Mouse (Mus musculus) myocyte (in vitro differentiated cells): ENCODE measurements around the gene Lrrc10b. TPM values are rescaled to one million over a fixed set of nuclear protein-coding genes. Genes with fewer than 3 reads are reported as not detected.

Experiments used
- H3K27me3 ChIP-seq: one replicate; pipeline ENCODE4 v1.6.1; 2011; ENCODE audit not compliant: control insufficient read depth, insufficient read depth, insufficient read length
- H3K36me3 ChIP-seq: one replicate; pipeline ENCODE4 v1.6.1; 2011; ENCODE audit not compliant: control insufficient read depth, insufficient read depth
- H3K4me2 ChIP-seq: one replicate; pipeline ENCODE4 v1.6.1; 2011; ENCODE audit warnings: low read depth, control low read depth
- H3K4me3 ChIP-seq: one replicate; pipeline ENCODE4 v1.5.1; 2011; ENCODE audit warnings: mild to moderate bottlenecking, control low read depth, moderate library complexity
- H3K79me2 ChIP-seq: one replicate; pipeline ENCODE4 v1.6.1; 2011; ENCODE audit not compliant: control insufficient read depth, insufficient read depth
- H3ac ChIP-seq: one replicate; pipeline ENCODE4 v1.6.1; 2011; ENCODE audit not compliant: control insufficient read depth, insufficient read length
- CEBPB ChIP-seq: IDR thresholded peaks from 2 replicates; pipeline ENCODE4 v1.6.1; 2011; ENCODE audit warnings: mild to moderate bottlenecking, moderate library complexity; ENCODE audit not compliant: poor library complexity, insufficient read depth, severe bottlenecking
- E2F4 ChIP-seq: IDR thresholded peaks from one replicate; pipeline ENCODE4 v1.6.1; 2011; ENCODE audit warnings: mild to moderate bottlenecking, control low read depth, moderate library complexity; ENCODE audit not compliant: insufficient read depth
- MAX ChIP-seq: IDR thresholded peaks from one replicate; pipeline ENCODE4 v1.6.1; 2011; ENCODE audit warnings: low read depth, mild to moderate bottlenecking, control low read depth
- MYOD1 ChIP-seq, 3 experiments: IDR thresholded peaks; one replicate each; pipeline ENCODE4 v1.6.1; 2011; ENCODE audit warnings: control low read depth in 2 of 3, low read depth in 2 of 3, mild to moderate bottlenecking in 2 of 3, moderate library complexity in 1 of 3; ENCODE audit not compliant: insufficient read length in 2 of 3, control insufficient read depth in 1 of 3
- MYOG ChIP-seq, 3 experiments: IDR thresholded peaks; one replicate each; pipeline ENCODE4 v1.6.1; 2011; ENCODE audit warnings: control low read depth in 2 of 3, low read depth in 2 of 3, mild to moderate bottlenecking in 2 of 3; ENCODE audit not compliant: insufficient read length in 2 of 3, control insufficient read depth in 1 of 3, insufficient read depth in 1 of 3
- POLR2A ChIP-seq: IDR thresholded peaks from one replicate; pipeline ENCODE4 v1.6.1; 2011; ENCODE audit warnings: low read depth, mild to moderate bottlenecking, control low read depth, moderate library complexity; ENCODE audit not compliant: insufficient read length
- POLR2AphosphoS2 ChIP-seq: IDR thresholded peaks from one replicate; pipeline ENCODE4 v1.6.1; 2011; ENCODE audit warnings: low read depth, control low read depth; ENCODE audit not compliant: insufficient read length
- REST ChIP-seq: IDR thresholded peaks from one replicate; pipeline ENCODE4 v1.6.1; 2011; ENCODE audit warnings: mild to moderate bottlenecking, control low read depth, moderate library complexity; ENCODE audit not compliant: insufficient read depth, insufficient read length
- SRF ChIP-seq: IDR thresholded peaks from one replicate; pipeline ENCODE4 v1.6.1; 2011; ENCODE audit warnings: low read depth; ENCODE audit not compliant: control insufficient read depth, insufficient read length
- TCF12 ChIP-seq: IDR thresholded peaks from one replicate; pipeline ENCODE4 v1.6.1; 2011; ENCODE audit warnings: mild to moderate bottlenecking, control low read depth; ENCODE audit not compliant: poor library complexity, insufficient read depth, severe bottlenecking
- TCF3 ChIP-seq: IDR thresholded peaks from one replicate; pipeline ENCODE4 v1.6.1; 2011; ENCODE audit warnings: low read depth, control low read depth; ENCODE audit not compliant: insufficient read length
- USF1 ChIP-seq: IDR thresholded peaks from one replicate; pipeline ENCODE4 v1.6.1; 2011; ENCODE audit warnings: low read depth, mild to moderate bottlenecking, control low read depth, moderate library complexity
- polyA plus RNA-seq: library from polyadenylated mRNA; unstranded; fragments of >200 nt; fragmentation: generic; extraction: Trizol; gene quantifications from one replicate; pipeline ENCODE4 v1.2.1, GENCODE M21; 2012; ENCODE audit warnings: missing spikeins

Lrrc10b gene
- polyA plus RNA-seq, 1 experiment: 1.3 TPM

DNA sequence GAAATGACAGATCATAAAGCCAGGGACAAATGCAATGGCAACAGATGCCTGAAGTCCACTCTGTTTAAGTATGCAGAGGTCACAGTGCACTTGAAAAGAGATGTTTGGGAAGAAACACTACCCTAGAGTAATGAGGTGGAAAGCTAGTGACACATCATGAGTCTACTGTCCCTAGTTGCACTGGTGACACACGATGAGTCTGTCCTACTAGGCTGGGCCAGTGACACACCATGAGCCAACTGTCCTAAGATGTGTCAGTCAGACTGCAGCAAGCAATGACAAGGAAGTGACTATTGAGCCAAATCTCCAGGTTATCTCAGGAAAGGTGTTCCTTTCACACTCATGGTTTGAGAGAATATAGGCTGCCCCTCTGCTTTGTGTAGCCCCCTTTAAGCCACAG lies 38.4 kb upstream of the Lrrc10b start:
- Histone ChIP-seq H3K36me3 (peaks cover 7% of the 10 kb centered on the region), H3K27me3 (no peaks in the 10 kb centered on the region), H3K4me2 (no peak overlapping the region), H3ac (no peak overlapping the region), H3K79me2 (no peaks in the 10 kb centered on the region), H3K4me3 (no peak overlapping the region)
- TF ChIP-seq TCF3: no peak

DNA sequence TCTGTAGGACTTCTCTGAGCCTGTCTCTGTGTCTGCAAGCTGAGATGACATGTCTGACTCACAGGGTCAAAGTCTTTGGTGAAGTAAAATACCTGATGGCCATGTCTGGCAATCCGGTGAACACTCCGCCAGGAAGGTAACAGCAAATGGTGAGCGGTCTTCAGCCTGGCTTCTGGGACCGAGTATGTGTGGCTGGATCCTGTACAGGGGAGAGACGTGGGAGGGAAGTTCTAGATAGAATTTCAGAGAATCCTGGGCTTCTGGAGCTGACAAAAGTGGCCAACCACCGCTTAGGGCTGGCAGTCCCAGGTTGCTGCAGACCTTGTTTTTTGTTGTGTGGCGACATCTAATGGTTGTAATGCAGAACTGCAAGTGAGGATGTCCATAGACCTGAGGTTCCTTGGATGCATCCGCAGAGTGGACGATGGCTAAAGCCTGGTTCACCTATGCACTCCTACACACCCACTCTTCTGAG lies 29.0 kb upstream of the Lrrc10b start:
- no peak overlapping the region for H3ac ChIP-seq
- no peaks in the 10 kb centered on the region for H3K79me2 ChIP-seq
- H3K4me3 ChIP-seq: no peak overlapping the region
- TF ChIP-seq MAX (no peak), TCF3 (no peak), POLR2AphosphoS2 (no peak), SRF (no peak), E2F4 (no peak), CEBPB (no peak), TCF12 (no peak), POLR2A (no peak)
- H3K4me2 ChIP-seq: no peak overlapping the region
- no peaks in the 10 kb centered on the region for H3K36me3 ChIP-seq
- peaks cover 5% of the 10 kb centered on the region for H3K27me3 ChIP-seq

DNA sequence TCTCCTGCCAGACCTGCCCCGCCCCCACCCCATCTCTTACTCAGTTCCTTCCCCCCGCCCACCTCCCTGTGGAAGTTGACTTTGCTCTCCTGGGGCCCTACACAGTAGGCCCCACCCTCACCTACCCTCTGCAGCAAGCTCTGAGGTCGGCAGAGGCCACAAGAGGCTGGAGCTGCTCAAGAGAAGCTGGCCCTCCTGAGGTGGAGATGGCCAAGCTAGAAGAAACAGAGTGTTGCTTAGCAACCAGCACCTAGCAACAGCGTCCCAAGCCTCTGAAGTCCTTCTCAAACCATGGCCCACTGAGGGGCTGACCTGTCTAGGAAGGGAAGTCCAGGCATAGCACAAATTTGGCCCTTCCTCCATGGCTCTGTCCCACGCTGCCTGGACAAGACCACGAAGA lies 25.4 kb upstream of the Lrrc10b start, which contains the start of gene Ppp1r32:
Gene Ppp1r32 (minus strand): TSS at position 226 of the 400 bp plus-strand sequence.
- Histone ChIP-seq H3K36me3 (no peaks in the 10 kb centered on the region), H3K27me3 (peaks cover 13% of the 10 kb centered on the region), H3ac (no peak within 1 kb of the TSS), H3K4me3 (no peak within 1 kb of the TSS), H3K4me2 (no peak within 1 kb of the TSS), H3K79me2 (no peaks in the 10 kb centered on the region)
- TF ChIP-seq POLR2A (no peak), CEBPB (no peak), USF1 (no peak), TCF12 (no peak), MYOG (IDR thresholded peaks at IDR 0.05; ENCODE audit: control insufficient read depth in 1 of 3, insufficient read depth in 1 of 3, insufficient read length in 2 of 3, low read depth in 2 of 3) (no peak), SRF (no peak), TCF3 (no peak), MAX (no peak), MYOD1 (IDR thresholded peaks at IDR 0.05; ENCODE audit: control insufficient read depth in 1 of 3, insufficient read length in 2 of 3, low read depth in 2 of 3) (no peak), E2F4 (no peak), REST (no peak)

DNA sequence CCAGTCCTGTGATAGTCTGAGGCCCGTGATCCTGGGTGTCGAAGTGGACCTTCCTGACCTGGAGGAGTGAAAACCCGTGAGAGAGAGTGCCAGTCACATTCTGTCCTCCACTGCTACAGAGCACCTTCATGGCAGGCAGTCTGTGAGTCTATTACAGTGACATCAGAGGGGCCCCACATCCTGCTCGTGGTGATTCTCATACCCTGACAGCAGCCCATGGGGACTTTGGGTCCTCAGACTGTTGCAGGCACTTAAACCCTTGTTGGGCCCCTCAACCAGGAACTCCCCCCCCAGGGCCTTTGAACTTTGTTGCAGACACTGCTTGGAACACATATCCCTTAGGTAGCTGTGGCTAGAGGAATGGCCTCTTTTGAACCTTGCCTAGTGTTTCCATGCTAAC lies 22.3 kb upstream of the Lrrc10b start:
- no peak for TF ChIP-seq E2F4
- TF ChIP-seq MYOD1 (IDR thresholded peaks at IDR 0.05; ENCODE audit: control insufficient read depth in 1 of 3, insufficient read length in 2 of 3, low read depth in 2 of 3): no peak
- no peak for TF ChIP-seq CEBPB
- no peak for TF ChIP-seq POLR2A
- no peak overlapping the region for H3ac ChIP-seq
- peaks cover 39% of the 10 kb centered on the region for H3K27me3 ChIP-seq
- H3K36me3 ChIP-seq: no peaks in the 10 kb centered on the region
- H3K4me2 ChIP-seq: no peak overlapping the region
- no peaks in the 10 kb centered on the region for H3K79me2 ChIP-seq
- no peak overlapping the region for H3K4me3 ChIP-seq

DNA sequence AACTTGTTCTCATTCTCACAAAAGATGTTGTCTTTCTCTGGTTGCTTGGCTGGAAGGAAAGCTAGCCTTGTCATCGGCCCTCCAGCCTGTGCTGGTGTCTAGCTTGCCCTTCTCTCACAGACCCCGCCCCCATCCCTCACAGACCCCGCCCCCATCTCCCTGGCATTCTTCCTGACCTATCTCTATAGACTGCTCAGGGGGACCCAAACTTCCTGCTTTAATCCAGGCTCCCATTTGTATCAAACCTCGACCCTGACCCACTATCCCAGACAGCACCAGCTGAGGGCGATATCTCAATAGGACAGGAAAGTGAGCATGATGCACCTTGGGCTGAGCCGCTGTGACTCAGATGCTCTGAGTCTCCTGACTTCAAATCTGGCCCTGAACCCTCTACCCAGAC lies 16.5 kb upstream of the Lrrc10b start:
- Histone ChIP-seq H3ac (no peak overlapping the region), H3K4me2 (no peak overlapping the region), H3K27me3 (peaks cover 39% of the 10 kb centered on the region), H3K36me3 (no peaks in the 10 kb centered on the region), H3K4me3 (no peak overlapping the region), H3K79me2 (no peaks in the 10 kb centered on the region)
- TF ChIP-seq REST (no peak), MAX (no peak), MYOG (IDR thresholded peaks at IDR 0.05; ENCODE audit: control insufficient read depth in 1 of 3, insufficient read depth in 1 of 3, insufficient read length in 2 of 3, low read depth in 2 of 3) (no peak), E2F4 (no peak), TCF3 (no peak), CEBPB (no peak), POLR2A (no peak), TCF12 (no peak)

GRCm38 (mm10) chr19:10472958-10473357 lies 15.7 kb upstream of the Lrrc10b start:
- Histone ChIP-seq H3K27me3 (peaks cover 32% of the 10 kb centered on the region), H3K4me3 (no peak overlapping the region), H3K79me2 (no peaks in the 10 kb centered on the region), H3K36me3 (no peaks in the 10 kb centered on the region), H3ac (no peak overlapping the region), H3K4me2 (no peak overlapping the region)
- TF ChIP-seq MAX (no peak), MYOG (IDR thresholded peaks at IDR 0.05; ENCODE audit: control insufficient read depth in 1 of 3, insufficient read depth in 1 of 3, insufficient read length in 2 of 3, low read depth in 2 of 3) (no peak), E2F4 (no peak), USF1 (no peak), POLR2A (no peak), TCF12 (no peak), TCF3 (no peak)
